In genomic region chr2:51140486-51140885, GRCm38 (mm10) we compare ENCODE assay signal across 8 mouse cellular contexts. TPM values are rescaled to one million over a fixed set of nuclear protein-coding genes. Genes with fewer than 3 reads are reported as not detected.
DNase-seq lines count a peak whose midpoint lies in the region; ATAC-seq and TF ChIP-seq lines count a peak whose summit lies in the region.

No protein-coding gene starts in this region.

- H3K4me2 ChIP-seq in forebrain, embryonic 16.5 days (ENCODE audit: low read length) = peak overlapping the region; percentile 42
- peak overlapping the region; percentile 47 for H3K4me2 ChIP-seq in kidney, embryonic 16.5 days (replicated peaks; ENCODE audit: low read depth, low read length)

- WGBS in forebrain, embryonic 16.5 days = 2% methylated on average over 8 of the region's 8 CpGs
- WGBS in kidney, embryonic 16.5 days = 1% methylated on average over 8 of the region's 8 CpGs
- WGBS in midbrain, embryonic 10.5 days = 3% methylated on average over 8 of the region's 8 CpGs

- TF ChIP-seq CTCF in left cerebral cortex, adult 2 months (IDR thresholded peaks at IDR 0.05) = no peak

- peak; percentile 99 for DNase-seq in R1 (ENCODE audit: low read depth, low spot score)
- peak; percentile 82 for DNase-seq in midbrain, embryonic 10.5 days (ENCODE audit: low spot score)
- DNase-seq in thymus, postnatal 25 days = no peak
- no peak for DNase-seq in left cerebral cortex, adult 2 months (ENCODE audit: extremely low spot score in 1 of 2, low spot score in 2 of 2)

- no peaks in the 10 kb centered on the region for H3K27me3 ChIP-seq in forebrain, embryonic 16.5 days (replicated peaks; ENCODE audit: control insufficient read depth, insufficient read depth, low read length)
- no peaks in the 10 kb centered on the region for H3K27me3 ChIP-seq in kidney, embryonic 16.5 days (ENCODE audit: insufficient read depth, low read length)
- no peaks in the 10 kb centered on the region for H3K27me3 ChIP-seq in midbrain, embryonic 10.5 days (ENCODE audit: low read depth, poor library complexity, severe bottlenecking)

- intact Hi-C loops in left cerebral cortex, adult 2 months (cut with DNase I) = no loop called here

- peak overlapping the region; percentile 10; the same call in 1 of the 2 replicates for H3K9ac ChIP-seq in forebrain, embryonic 16.5 days (replicated peaks; ENCODE audit: low read depth, low read length)
- peak overlapping the region; percentile 44 for H3K9ac ChIP-seq in kidney, embryonic 16.5 days (replicated peaks; ENCODE audit: low read length)

- peak; percentile 36; the same call in 1 of the 2 replicates for ATAC-seq in forebrain, embryonic 16.5 days
- peak; percentile 79 for ATAC-seq in kidney, embryonic 16.5 days (ENCODE audit: low FRiP score, low TSS enrichment)
- no peak for ATAC-seq in megakaryocyte, adult 5-6 weeks (ENCODE audit: poor library complexity, severe bottlenecking)
- ATAC-seq in frontal cortex, adult (ENCODE audit: low TSS enrichment) = no peak

- H3K36me3 ChIP-seq in forebrain, embryonic 16.5 days (ENCODE audit: control insufficient read depth, insufficient read depth) = peaks cover 5% of the 10 kb centered on the region
- H3K36me3 ChIP-seq in kidney, embryonic 16.5 days (ENCODE audit: insufficient read depth, low read length) = peaks cover 9% of the 10 kb centered on the region
- peaks cover 70% of the 10 kb centered on the region for H3K36me3 ChIP-seq in midbrain, embryonic 10.5 days

- peaks cover 57% of the 10 kb centered on the region for H3K4me1 ChIP-seq in forebrain, embryonic 16.5 days (replicated peaks; ENCODE audit: control insufficient read depth, insufficient read depth, low read length)
- H3K4me1 ChIP-seq in kidney, embryonic 16.5 days (ENCODE audit: insufficient read depth, low read length) = peaks cover 81% of the 10 kb centered on the region
- H3K4me1 ChIP-seq in midbrain, embryonic 10.5 days = peaks cover 90% of the 10 kb centered on the region

- H3K9me3 ChIP-seq in forebrain, embryonic 16.5 days (ENCODE audit: control insufficient read depth, low read length) = no peaks in the 10 kb centered on the region
- no peaks in the 10 kb centered on the region for H3K9me3 ChIP-seq in kidney, embryonic 16.5 days (ENCODE audit: low read length)
- no peaks in the 10 kb centered on the region for H3K9me3 ChIP-seq in midbrain, embryonic 10.5 days (replicated peaks)

- H3K4me3 ChIP-seq in forebrain, embryonic 16.5 days (replicated peaks; ENCODE audit: low read length) = peak overlapping the region; percentile 25
- peak overlapping the region; percentile 20 for H3K4me3 ChIP-seq in kidney, embryonic 16.5 days (ENCODE audit: low read length)
- H3K4me3 ChIP-seq in midbrain, embryonic 10.5 days = peak overlapping the region; percentile 95
- no peak overlapping the region for H3K4me3 ChIP-seq in left cerebral cortex, adult 2 months

- peak overlapping the region; percentile 17; the same call in 1 of the 2 replicates for H3K27ac ChIP-seq in forebrain, embryonic 16.5 days (ENCODE audit: low read length)
- H3K27ac ChIP-seq in kidney, embryonic 16.5 days (ENCODE audit: low read length) = peak overlapping the region; percentile 77
- peak overlapping the region; percentile 88 for H3K27ac ChIP-seq in midbrain, embryonic 10.5 days (replicated peaks)
- no peak overlapping the region for H3K27ac ChIP-seq in left cerebral cortex, adult 2 months

RNA-seq across cellular contexts. Expression of gene Rnd3, which starts 8.4 kb away (rescaled TPM):
- 118 and 132 TPM in 2 replicates for polyA plus RNA-seq in forebrain, embryonic 16.5 days (2015; fragmentation: Nextera tagmentation; extraction: Ambion mirVana)
- 42.9 and 43.7 TPM in 2 replicates for polyA plus RNA-seq in kidney, embryonic 16.5 days (2015; fragmentation: Nextera tagmentation; extraction: Ambion mirVana)
- 155 and 255 TPM in 2 replicates for polyA plus RNA-seq in midbrain, embryonic 10.5 days (2016; fragmentation: Nextera tagmentation; extraction: Ambion mirVana)
- total RNA-seq in left cerebral cortex, adult 2 months (2021) = 10 to 100 TPM; 19.5 to 21.9 TPM
- total RNA-seq in megakaryocyte, adult 5-6 weeks (2015) = 60.3 and 62.9 TPM in 2 replicates
- total RNA-seq in megakaryocyte, adult 5-6 weeks (2017) = 124 and 129 TPM in 2 replicates

Comparison
In these comparisons a context has a peak if more than half of its experiments do, and no peak if none do; other contexts are left out.
1. DNase-seq: peak in R1 (single experiment) and midbrain, embryonic 10.5 days (single experiment); none in thymus, postnatal 25 days (single experiment) and left cerebral cortex, adult 2 months (0 of 2).
2. ATAC-seq: peak in forebrain, embryonic 16.5 days (single experiment) and kidney, embryonic 16.5 days (single experiment); none in megakaryocyte, adult 5-6 weeks (single experiment) and frontal cortex, adult (single experiment).